Mouse (Mus musculus): ENCODE results near the gene Ltb4r1. TPM values are rescaled to one million over a fixed set of nuclear protein-coding genes. Genes with fewer than 3 reads are reported as not detected.

Gene Ltb4r1
- polyA plus RNA-seq, 1 experiment from 2014 or later = 14.0 TPM

- 36% methylated on average over 6 of the region's 6 CpGs for WGBS (ENCODE audit: insufficient replicate concordance)
- ATAC-seq (ENCODE audit: insufficient read depth) = no peak
- Histone ChIP-seq H3K27ac (replicated peaks) (no peak overlapping the region), H3K9me3 (replicated peaks) (no peaks in the 10 kb centered on the region), H3K27me3 (peaks cover 52% of the 10 kb centered on the region), H3K36me3 (replicated peaks) (no peaks in the 10 kb centered on the region), H3K4me2 (no peak overlapping the region), H3K9ac (no peak overlapping the region), H3K4me1 (replicated peaks) (peaks cover 27% of the 10 kb centered on the region), H3K4me3 (replicated peaks) (no peak overlapping the region)
Measured at GRCm38 (mm10) chr14:55785195-55785594, 19.4 kb downstream of the Ltb4r1 start.

- Histone ChIP-seq H3K27ac (replicated peaks) (no peak overlapping the region), H3K4me2 (peak overlapping the region; percentile 88), H3K27me3 (peaks cover 40% of the 10 kb centered on the region), H3K4me3 (replicated peaks) (peak overlapping the region; percentile 59), H3K9me3 (replicated peaks) (no peaks in the 10 kb centered on the region), H3K4me1 (replicated peaks) (peaks cover 17% of the 10 kb centered on the region), H3K36me3 (replicated peaks) (no peaks in the 10 kb centered on the region), H3K9ac (0 out of 2 replicates have a peak overlapping the region, but pooled peaks have one; percentile 35)
- no peak for ATAC-seq (ENCODE audit: insufficient read depth)
- WGBS (ENCODE audit: insufficient replicate concordance) = 39% methylated on average over 11 of the region's 11 CpGs
Measured at GRCm38 (mm10) chr14:55787731-55788130, 22.0 kb downstream of the Ltb4r1 start.

GRCm38 (mm10) chr14:55788256-55789050 lies 22.7 kb downstream of the Ltb4r1 start, which contains the start of gene Ripk3:
Gene Ripk3 (minus strand): TSS chr14:55788865.
- H3K4me2 ChIP-seq = peak within 1 kb of the TSS; percentile 88
- H3K4me3 ChIP-seq (replicated peaks) = peak within 1 kb of the TSS; percentile 59
- H3K4me1 ChIP-seq (replicated peaks) = peaks cover 15% of the 10 kb centered on the region
- 2% methylated on average over 40 of the region's 40 CpGs for WGBS (ENCODE audit: insufficient replicate concordance)
- peaks cover 32% of the 10 kb centered on the region for H3K27me3 ChIP-seq
- peak within 1 kb of the TSS; percentile 35 for H3K9ac ChIP-seq
- ATAC-seq (ENCODE audit: insufficient read depth) = peak; percentile 32; the same call in 1 of the 2 replicates
- H3K27ac ChIP-seq (replicated peaks) = no peak within 1 kb of the TSS
- no peaks in the 10 kb centered on the region for H3K36me3 ChIP-seq (replicated peaks)
- no peaks in the 10 kb centered on the region for H3K9me3 ChIP-seq (replicated peaks)

- H3K4me3 ChIP-seq (replicated peaks) = no peak overlapping the region
- no peak overlapping the region for H3K9ac ChIP-seq
- H3K27me3 ChIP-seq = peaks cover 3% of the 10 kb centered on the region; the same call in 1 of the 2 replicates
- no peaks in the 10 kb centered on the region for H3K36me3 ChIP-seq (replicated peaks)
- no peak for ATAC-seq (ENCODE audit: insufficient read depth)
- no peaks in the 10 kb centered on the region for H3K9me3 ChIP-seq (replicated peaks)
- H3K4me2 ChIP-seq = no peak overlapping the region
- 42% methylated on average over 2 of the region's 2 CpGs for WGBS (ENCODE audit: insufficient replicate concordance)
- peaks cover 14% of the 10 kb centered on the region for H3K4me1 ChIP-seq (replicated peaks)
- no peak overlapping the region for H3K27ac ChIP-seq (replicated peaks)
Measured at GRCm38 (mm10) chr14:55793461-55793860, 27.7 kb downstream of the Ltb4r1 start.

GRCm38 (mm10) chr14:55793946-55794345 lies 28.2 kb downstream of the Ltb4r1 start:
- WGBS (ENCODE audit: insufficient replicate concordance) = 40% methylated on average over 2 of the region's 2 CpGs
- no peak overlapping the region for H3K4me2 ChIP-seq
- no peak overlapping the region for H3K4me3 ChIP-seq (replicated peaks)
- no peak overlapping the region for H3K27ac ChIP-seq (replicated peaks)
- H3K9ac ChIP-seq = no peak overlapping the region
- H3K27me3 ChIP-seq = peaks cover 3% of the 10 kb centered on the region; the same call in 1 of the 2 replicates
- H3K36me3 ChIP-seq (replicated peaks) = no peaks in the 10 kb centered on the region
- ATAC-seq (ENCODE audit: insufficient read depth) = no peak
- no peaks in the 10 kb centered on the region for H3K9me3 ChIP-seq (replicated peaks)
- H3K4me1 ChIP-seq (replicated peaks) = peaks cover 11% of the 10 kb centered on the region

GRCm38 (mm10) chr14:55795380-55796163 lies 29.8 kb downstream of the Ltb4r1 start:
- Histone ChIP-seq H3K4me3 (replicated peaks) (no peak overlapping the region), H3K9ac (no peak overlapping the region), H3K36me3 (replicated peaks) (no peaks in the 10 kb centered on the region), H3K27me3 (peaks cover 3% of the 10 kb centered on the region; the same call in 1 of the 2 replicates), H3K4me2 (no peak overlapping the region), H3K9me3 (replicated peaks) (no peaks in the 10 kb centered on the region), H3K27ac (replicated peaks) (no peak overlapping the region), H3K4me1 (replicated peaks) (peaks cover 10% of the 10 kb centered on the region)
- 53% methylated on average over 15 of the region's 15 CpGs for WGBS (ENCODE audit: insufficient replicate concordance)
- no peak for ATAC-seq (ENCODE audit: insufficient read depth)

- Histone ChIP-seq H3K4me3 (replicated peaks) (peak overlapping the region; percentile 42), H3K4me2 (peak overlapping the region; percentile 55), H3K9me3 (replicated peaks) (no peaks in the 10 kb centered on the region), H3K27ac (replicated peaks) (no peak overlapping the region), H3K27me3 (peaks cover 22% of the 10 kb centered on the region), H3K4me1 (replicated peaks) (0 out of 2 replicates have a peak, but pooled peaks cover 7% of the 10 kb centered on the region), H3K36me3 (replicated peaks) (no peaks in the 10 kb centered on the region), H3K9ac (no peak overlapping the region)
- no peak for ATAC-seq (ENCODE audit: insufficient read depth)
- WGBS (ENCODE audit: insufficient replicate concordance) = 27% methylated on average over 16 of the region's 16 CpGs
Measured at GRCm38 (mm10) chr14:55814885-55815284, 49.1 kb downstream of the Ltb4r1 start.

- Histone ChIP-seq H3K36me3 (replicated peaks) (no peaks in the 10 kb centered on the region), H3K9me3 (replicated peaks) (no peaks in the 10 kb centered on the region), H3K4me3 (replicated peaks) (peak overlapping the region; percentile 42), H3K27ac (replicated peaks) (no peak overlapping the region), H3K4me2 (peak overlapping the region; percentile 55), H3K9ac (no peak overlapping the region), H3K4me1 (replicated peaks) (0 out of 2 replicates have a peak, but pooled peaks cover 7% of the 10 kb centered on the region), H3K27me3 (peaks cover 26% of the 10 kb centered on the region)
- 27% methylated on average over 17 of the region's 17 CpGs for WGBS (ENCODE audit: insufficient replicate concordance)
- no peak for ATAC-seq (ENCODE audit: insufficient read depth)
Measured at GRCm38 (mm10) chr14:55815310-55815751, 49.6 kb downstream of the Ltb4r1 start.

Other genes with a start within 250 kb of the Ltb4r1 start
- not detected in 2 replicates for gene Nrl, start 241.0 kb upstream of the Ltb4r1 start, polyA plus RNA-seq (2015; fragmentation: Nextera tagmentation; extraction: Ambion mirVana)
- gene Pck2, start 225.7 kb upstream of the Ltb4r1 start, polyA plus RNA-seq (2015; fragmentation: Nextera tagmentation; extraction: Ambion mirVana) = 36.0 and 39.9 TPM in 2 replicates
- gene Dcaf11, start 206.0 kb upstream of the Ltb4r1 start, polyA plus RNA-seq (2015; fragmentation: Nextera tagmentation; extraction: Ambion mirVana) = 57.9 and 64.1 TPM in 2 replicates
- gene A730061H03Rik, start 205.6 kb upstream of the Ltb4r1 start, polyA plus RNA-seq (2015; fragmentation: Nextera tagmentation; extraction: Ambion mirVana) = 1.6 and 2.1 TPM in 2 replicates
- gene Fitm1, start 190.3 kb upstream of the Ltb4r1 start, polyA plus RNA-seq (2015; fragmentation: Nextera tagmentation; extraction: Ambion mirVana) = 1.1 and 1.9 TPM in 2 replicates
- gene Psme1, start 187.8 kb upstream of the Ltb4r1 start, polyA plus RNA-seq (2015; fragmentation: Nextera tagmentation; extraction: Ambion mirVana) = 108 and 116 TPM in 2 replicates
- 25.6 and 25.9 TPM in 2 replicates for gene Emc9, start 180.7 kb upstream of the Ltb4r1 start, polyA plus RNA-seq (2015; fragmentation: Nextera tagmentation; extraction: Ambion mirVana)
- 173 and 191 TPM in 2 replicates for gene Psme2, start 174.8 kb upstream of the Ltb4r1 start, polyA plus RNA-seq (2015; fragmentation: Nextera tagmentation; extraction: Ambion mirVana)
- 9.1 and 12.0 TPM in 2 replicates for gene Rnf31, start 174.3 kb upstream of the Ltb4r1 start, polyA plus RNA-seq (2015; fragmentation: Nextera tagmentation; extraction: Ambion mirVana)
- 20.7 and 20.9 TPM in 2 replicates for gene Irf9, start 162.4 kb upstream of the Ltb4r1 start, polyA plus RNA-seq (2015; fragmentation: Nextera tagmentation; extraction: Ambion mirVana)
- gene Rec8, start 147.9 kb upstream of the Ltb4r1 start, polyA plus RNA-seq (2015; fragmentation: Nextera tagmentation; extraction: Ambion mirVana) = 1.7 and 1.9 TPM in 2 replicates
- 26.6 and 36.7 TPM in 2 replicates for gene Ipo4, start 130.0 kb upstream of the Ltb4r1 start, polyA plus RNA-seq (2015; fragmentation: Nextera tagmentation; extraction: Ambion mirVana)
- 0.54 and 0.67 TPM in 2 replicates for gene Gm49378, start 128.1 kb upstream of the Ltb4r1 start, polyA plus RNA-seq (2015; fragmentation: Nextera tagmentation; extraction: Ambion mirVana)
- gene Tm9sf1, start 122.2 kb upstream of the Ltb4r1 start, polyA plus RNA-seq (2015; fragmentation: Nextera tagmentation; extraction: Ambion mirVana) = 48.4 and 51.7 TPM in 2 replicates
- gene Tssk4, start 115.8 kb upstream of the Ltb4r1 start, polyA plus RNA-seq (2015; fragmentation: Nextera tagmentation; extraction: Ambion mirVana) = 0.09 TPM in 1 of 2 replicates, not detected in the other
- gene Mdp1, start 105.5 kb upstream of the Ltb4r1 start, polyA plus RNA-seq (2015; fragmentation: Nextera tagmentation; extraction: Ambion mirVana) = 18.4 and 18.5 TPM in 2 replicates
- gene Gmpr2, start 94.0 kb upstream of the Ltb4r1 start, polyA plus RNA-seq (2015; fragmentation: Nextera tagmentation; extraction: Ambion mirVana) = 21.2 and 25.6 TPM in 2 replicates
- gene Nedd8, start 93.8 kb upstream of the Ltb4r1 start, polyA plus RNA-seq (2015; fragmentation: Nextera tagmentation; extraction: Ambion mirVana) = 218 and 233 TPM in 2 replicates
- 21.0 and 22.4 TPM in 2 replicates for gene Tinf2, start 84.1 kb upstream of the Ltb4r1 start, polyA plus RNA-seq (2015; fragmentation: Nextera tagmentation; extraction: Ambion mirVana)
- 2.9 and 3.9 TPM in 2 replicates for gene Tgm1, start 52.0 kb upstream of the Ltb4r1 start, polyA plus RNA-seq (2015; fragmentation: Nextera tagmentation; extraction: Ambion mirVana)
- gene Rabggta, start 43.7 kb upstream of the Ltb4r1 start, polyA plus RNA-seq (2015; fragmentation: Nextera tagmentation; extraction: Ambion mirVana) = 10.5 and 11.0 TPM in 2 replicates
- 39.4 and 43.5 TPM in 2 replicates for gene Dhrs1, start 20.3 kb upstream of the Ltb4r1 start, polyA plus RNA-seq (2015; fragmentation: Nextera tagmentation; extraction: Ambion mirVana)
- gene Nop9, start 20.3 kb upstream of the Ltb4r1 start, polyA plus RNA-seq (2015; fragmentation: Nextera tagmentation; extraction: Ambion mirVana) = 23.4 and 24.4 TPM in 2 replicates
- gene Cideb, start 7.5 kb upstream of the Ltb4r1 start, polyA plus RNA-seq (2015; fragmentation: Nextera tagmentation; extraction: Ambion mirVana) = 57.5 and 77.8 TPM in 2 replicates
- gene Ltb4r2, start 4.5 kb upstream of the Ltb4r1 start, polyA plus RNA-seq (2015; fragmentation: Nextera tagmentation; extraction: Ambion mirVana) = 0.74 and 0.93 TPM in 2 replicates
- 1.4 and 1.9 TPM in 2 replicates for gene Adcy4, start 18.1 kb downstream of the Ltb4r1 start, polyA plus RNA-seq (2015; fragmentation: Nextera tagmentation; extraction: Ambion mirVana)
- gene Ripk3, start 22.9 kb downstream of the Ltb4r1 start, polyA plus RNA-seq (2015; fragmentation: Nextera tagmentation; extraction: Ambion mirVana) = 16.9 and 19.7 TPM in 2 replicates
- 0.67 and 0.86 TPM in 2 replicates for gene Nfatc4, start 57.2 kb downstream of the Ltb4r1 start, polyA plus RNA-seq (2015; fragmentation: Nextera tagmentation; extraction: Ambion mirVana)
- 2.0 and 2.1 TPM in 2 replicates for gene Nynrin, start 88.0 kb downstream of the Ltb4r1 start, polyA plus RNA-seq (2015; fragmentation: Nextera tagmentation; extraction: Ambion mirVana)
- gene Cbln3, start 118.4 kb downstream of the Ltb4r1 start, polyA plus RNA-seq (2015; fragmentation: Nextera tagmentation; extraction: Ambion mirVana) = 0.20 and 0.31 TPM in 2 replicates
- gene Khnyn, start 119.0 kb downstream of the Ltb4r1 start, polyA plus RNA-seq (2015; fragmentation: Nextera tagmentation; extraction: Ambion mirVana) = 8.6 and 10.1 TPM in 2 replicates
- 12.8 and 15.5 TPM in 2 replicates for gene Sdr39u1, start 134.3 kb downstream of the Ltb4r1 start, polyA plus RNA-seq (2015; fragmentation: Nextera tagmentation; extraction: Ambion mirVana)
- gene Cma1, start 178.7 kb downstream of the Ltb4r1 start, polyA plus RNA-seq (2015; fragmentation: Nextera tagmentation; extraction: Ambion mirVana) = 0.36 and 0.47 TPM in 2 replicates
- not detected in 2 replicates for gene Cma2, start 185.0 kb downstream of the Ltb4r1 start, polyA plus RNA-seq (2015; fragmentation: Nextera tagmentation; extraction: Ambion mirVana)

All from liver, embryonic 15.5 days (tissue).